Comparison of ENCODE assay signal across 29 mouse cellular contexts in the genomic region with DNA sequence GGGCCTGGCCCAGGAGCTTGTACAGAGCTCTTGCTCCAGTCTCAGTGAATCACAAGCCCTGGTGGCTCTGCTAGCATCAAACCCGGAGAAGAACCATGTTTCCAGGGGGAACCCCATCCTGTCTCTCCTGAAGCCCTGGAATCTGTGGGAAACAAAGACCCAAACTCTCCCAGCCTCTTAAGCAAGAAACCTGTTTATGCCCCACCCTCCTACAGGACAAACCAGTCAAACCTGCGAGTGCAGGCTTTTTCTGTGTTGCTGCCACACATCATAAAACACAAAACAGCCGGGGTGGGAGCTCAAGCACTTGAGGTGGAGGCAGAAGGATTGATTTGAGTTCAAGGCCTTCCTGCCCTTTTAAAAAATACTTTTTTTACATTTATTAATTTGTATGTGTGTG. TPM values are rescaled to one million over a fixed set of nuclear protein-coding genes. Genes with fewer than 3 reads are reported as not detected.
DNase-seq lines count a peak whose midpoint lies in the region; ATAC-seq and TF ChIP-seq lines count a peak whose summit lies in the region.
"Had no signal": no experiment of that assay in that cellular context is flagged by ENCODE, and none has a peak within 500 bp of the region (broad histone marks: within the 10 kb centered on the region; RNA-seq: fewer than 3 reads in every experiment).

No protein-coding gene starts in this region.

- H3K4me3 ChIP-seq in kidney, adult 2 months (ENCODE audit: insufficient read depth, low read depth, low read length), result no peak overlapping the region
- H3K4me3 ChIP-seq in limb, embryonic 14.5 days (replicated peaks; ENCODE audit: low read length), result no peak overlapping the region
- H3K4me3 ChIP-seq in limb, embryonic 10.5 days, result no peak overlapping the region
- H3K4me3 ChIP-seq in heart, embryonic 12.5 days, result no peak overlapping the region
- H3K4me3 ChIP-seq in midbrain, embryonic 14.5 days (replicated peaks; ENCODE audit: low read depth, low read length), result no peak overlapping the region
- H3K4me3 ChIP-seq: hindbrain, embryonic 13.5 days; megakaryocyte, embryonic 14.5 days; midbrain, embryonic 12.5 days; neural tube, embryonic 13.5 days had no signal

- no peaks in the 10 kb centered on the region for H3K9me3 ChIP-seq in limb, embryonic 14.5 days (ENCODE audit: control insufficient read depth, low read length)
- no peaks in the 10 kb centered on the region for H3K9me3 ChIP-seq in limb, embryonic 10.5 days (replicated peaks)
- H3K9me3 ChIP-seq in heart, embryonic 12.5 days (replicated peaks), result no peaks in the 10 kb centered on the region
- H3K9me3 ChIP-seq in midbrain, embryonic 14.5 days (ENCODE audit: control insufficient read depth, low read length), result no peaks in the 10 kb centered on the region
- H3K9me3 ChIP-seq: G1E; hindbrain, embryonic 13.5 days; midbrain, embryonic 12.5 days; neural tube, embryonic 13.5 days had no signal

- no peak for TF ChIP-seq CTCF in kidney, adult 2 months (conservative IDR thresholded peaks at IDR 0.05; ENCODE audit: insufficient read depth, insufficient read length, low read depth, low read length)

- WGBS in kidney, adult 2 months, result 47% methylated on average over 3 of the region's 3 CpGs
- 44% methylated on average over 3 of the region's 3 CpGs for WGBS in limb, embryonic 14.5 days
- WGBS in limb, embryonic 10.5 days, result 72% methylated on average over 3 of the region's 3 CpGs
- WGBS in heart, embryonic 12.5 days, result 64% methylated on average over 3 of the region's 3 CpGs
- WGBS in midbrain, embryonic 14.5 days, result 78% methylated on average over 3 of the region's 3 CpGs

- DNase-seq in kidney, adult 2 months, result peak; percentile 12
- no peak for DNase-seq in kidney, postnatal 36 days
- DNase-seq in limb, embryonic 14.5 days (ENCODE audit: low spot score), result peak; percentile 43
- no peak for DNase-seq in limb, embryonic 10.5 days (ENCODE audit: low spot score)
- DNase-seq in urinary bladder, postnatal 36 days (ENCODE audit: low spot score in 2 of 2), result peak; percentile 20 to 35
- no peak for DNase-seq in urinary bladder, postnatal 25 days (ENCODE audit: low spot score)
- DNase-seq in midbrain, embryonic 14.5 days, result no peak
- DNase-seq: adrenal gland, postnatal 10 days; cerebellum, adult 11 months; cerebellum, adult 9-11 months; embryo, embryonic 11 days; gastrocnemius, postnatal 25 days; heart, adult 18-20 months; heart, postnatal 4 days; kidney, postnatal 4 days; liver; lung, embryonic 14.5 days; lung, postnatal 4 days had no signal

- H3K27me3 ChIP-seq in kidney, adult 2 months (replicated peaks; ENCODE audit: control insufficient read depth, insufficient read depth, low read length), result no peaks in the 10 kb centered on the region
- no peaks in the 10 kb centered on the region for H3K27me3 ChIP-seq in limb, embryonic 14.5 days (ENCODE audit: control insufficient read depth, insufficient read depth, low read length)
- no peaks in the 10 kb centered on the region for H3K27me3 ChIP-seq in limb, embryonic 10.5 days (ENCODE audit: low read depth, poor library complexity, severe bottlenecking)
- peaks cover 6% of the 10 kb centered on the region for H3K27me3 ChIP-seq in heart, embryonic 12.5 days (replicated peaks)
- H3K27me3 ChIP-seq in midbrain, embryonic 14.5 days (ENCODE audit: control insufficient read depth, insufficient read depth, low read length), result no peaks in the 10 kb centered on the region
- H3K27me3 ChIP-seq: hindbrain, embryonic 13.5 days; neural tube, embryonic 13.5 days had no signal

- TF ChIP-seq POLR2A in kidney, adult 2 months (IDR thresholded peaks at IDR 0.05; ENCODE audit: low read depth, low read length), result no peak
- TF ChIP-seq POLR2A in limb, embryonic 14.5 days (IDR thresholded peaks at IDR 0.05; ENCODE audit: borderline replicate concordance, extremely low read depth, insufficient read depth, insufficient read length), result no peak

- H3K36me3 ChIP-seq in kidney, adult 2 months (ENCODE audit: control insufficient read depth, insufficient read depth, low read length), result no peaks in the 10 kb centered on the region
- H3K36me3 ChIP-seq in limb, embryonic 14.5 days (ENCODE audit: control insufficient read depth, insufficient read depth, low read length), result no peaks in the 10 kb centered on the region
- H3K36me3 ChIP-seq in limb, embryonic 10.5 days, result no peaks in the 10 kb centered on the region
- H3K36me3 ChIP-seq in heart, embryonic 12.5 days, result no peaks in the 10 kb centered on the region
- no peaks in the 10 kb centered on the region for H3K36me3 ChIP-seq in midbrain, embryonic 14.5 days (ENCODE audit: control insufficient read depth, insufficient read depth, low read length)
- H3K36me3 ChIP-seq: G1E; hindbrain, embryonic 13.5 days; midbrain, embryonic 12.5 days; neural tube, embryonic 13.5 days had no signal

- H3K9ac ChIP-seq in limb, embryonic 14.5 days (ENCODE audit: low read depth, low read length, severe bottlenecking), result no peak overlapping the region
- H3K9ac ChIP-seq in heart, embryonic 12.5 days, result no peak overlapping the region
- H3K9ac ChIP-seq in midbrain, embryonic 14.5 days (replicated peaks; ENCODE audit: low read length), result no peak overlapping the region
- H3K9ac ChIP-seq: hindbrain, embryonic 13.5 days; liver, embryonic 14.5 days; lung, embryonic 14.5 days; midbrain, embryonic 12.5 days; neural tube, embryonic 13.5 days had no signal

- H3K4me2 ChIP-seq in limb, embryonic 14.5 days (replicated peaks; ENCODE audit: low read depth, low read length, severe bottlenecking), result no peak overlapping the region
- no peak overlapping the region for H3K4me2 ChIP-seq in heart, embryonic 12.5 days
- no peak overlapping the region for H3K4me2 ChIP-seq in midbrain, embryonic 14.5 days (ENCODE audit: low read length)
- H3K4me2 ChIP-seq: heart, embryonic 11.5 days; hindbrain, embryonic 13.5 days; lung, embryonic 14.5 days; midbrain, embryonic 12.5 days; neural tube, embryonic 13.5 days had no signal

- no peak for ATAC-seq in limb, embryonic 14.5 days (ENCODE audit: low FRiP score, low read depth)
- ATAC-seq in heart, embryonic 12.5 days (ENCODE audit: insufficient number of reproducible peaks, low FRiP score), result no peak
- no peak for ATAC-seq in midbrain, embryonic 14.5 days (ENCODE audit: low FRiP score, low TSS enrichment)
- ATAC-seq: forebrain, embryonic 14.5 days; intestine, embryonic 16.5 days had no signal

- no peaks in the 10 kb centered on the region for H3K4me1 ChIP-seq in kidney, adult 2 months (ENCODE audit: control insufficient read depth, insufficient read depth, low read length)
- no peaks in the 10 kb centered on the region for H3K4me1 ChIP-seq in limb, embryonic 14.5 days (ENCODE audit: control insufficient read depth, insufficient read depth, low read length)
- no peaks in the 10 kb centered on the region for H3K4me1 ChIP-seq in limb, embryonic 10.5 days
- no peaks in the 10 kb centered on the region for H3K4me1 ChIP-seq in heart, embryonic 12.5 days (replicated peaks)
- H3K4me1 ChIP-seq in midbrain, embryonic 14.5 days (ENCODE audit: control insufficient read depth, insufficient read depth, low read length), result no peaks in the 10 kb centered on the region
- H3K4me1 ChIP-seq: hindbrain, embryonic 13.5 days; megakaryocyte, embryonic 14.5 days; midbrain, embryonic 12.5 days; neural tube, embryonic 13.5 days had no signal

- no peak overlapping the region; the same call in 1 of the 2 replicates for H3K27ac ChIP-seq in kidney, adult 2 months (ENCODE audit: insufficient read depth, low read depth, low read length)
- H3K27ac ChIP-seq in limb, embryonic 14.5 days (replicated peaks; ENCODE audit: low read depth, low read length), result no peak overlapping the region
- no peak overlapping the region for H3K27ac ChIP-seq in limb, embryonic 10.5 days
- no peak overlapping the region for H3K27ac ChIP-seq in heart, embryonic 12.5 days (ENCODE audit: poor library complexity, severe bottlenecking)
- H3K27ac ChIP-seq in midbrain, embryonic 14.5 days (replicated peaks; ENCODE audit: low read depth, low read length), result no peak overlapping the region
- H3K27ac ChIP-seq: hindbrain, embryonic 13.5 days; liver, embryonic 14.5 days; midbrain, embryonic 12.5 days; neural tube, embryonic 13.5 days had no signal

RNA-seq across cellular contexts. Expression of a gene that starts 7.8 kb away (rescaled TPM):
- 94.4 and 106 TPM in 2 replicates for polyA plus RNA-seq in kidney, adult 2 months (2012; rRNA removed)
- 10.5 and 11.0 TPM in 2 replicates for polyA plus RNA-seq in limb, embryonic 14.5 days (2012; rRNA removed)
- polyA plus RNA-seq in limb, embryonic 14.5 days (2014; fragmentation: Nextera tagmentation; extraction: Ambion mirVana), result 17.0 and 17.2 TPM in 2 replicates
- polyA plus RNA-seq in limb, embryonic 10.5 days (2016; fragmentation: Nextera tagmentation; extraction: Ambion mirVana), result 0.18 and 0.34 TPM in 2 replicates
- 0.19 TPM in 1 of 2 replicates, not detected in the other for polyA plus RNA-seq in heart, embryonic 12.5 days (2016; fragmentation: Nextera tagmentation; extraction: Ambion mirVana)
- 0.21 and 0.22 TPM in 2 replicates for polyA plus RNA-seq in midbrain, embryonic 14.5 days (2014; fragmentation: Nextera tagmentation; extraction: Ambion mirVana)
- polyA plus RNA-seq: G1E; heart, postnatal 0 days; lung, embryonic 14.5 days; midbrain, embryonic 12.5 days had no signal

RNA-seq across cellular contexts. Expression of a gene that starts 24.7 kb away (rescaled TPM):
- 0.22 and 0.23 TPM in 2 replicates for polyA plus RNA-seq in kidney, adult 2 months (2012; rRNA removed)
- polyA plus RNA-seq in limb, embryonic 14.5 days (2012; rRNA removed), result 0.77 TPM in 1 of 2 replicates, not detected in the other
- polyA plus RNA-seq in limb, embryonic 14.5 days (2014; fragmentation: Nextera tagmentation; extraction: Ambion mirVana), result 0.65 and 5.4 TPM in 2 replicates
- 0.26 TPM in 1 of 2 replicates, not detected in the other for polyA plus RNA-seq in limb, embryonic 10.5 days (2016; fragmentation: Nextera tagmentation; extraction: Ambion mirVana)
- not detected in 2 replicates for polyA plus RNA-seq in heart, embryonic 12.5 days (2016; fragmentation: Nextera tagmentation; extraction: Ambion mirVana)
- polyA plus RNA-seq in midbrain, embryonic 14.5 days (2014; fragmentation: Nextera tagmentation; extraction: Ambion mirVana), result not detected in 2 replicates
- polyA plus RNA-seq: G1E; heart, postnatal 0 days; intestine, embryonic 16.5 days; liver, embryonic 14.5 days; lung, embryonic 14.5 days; midbrain, embryonic 12.5 days had no signal

RNA-seq across cellular contexts. Expression of a gene that starts 34.5 kb away (rescaled TPM):
- polyA plus RNA-seq in kidney, adult 2 months (2012; rRNA removed), result 5.7 and 8.0 TPM in 2 replicates
- 4.3 and 8.6 TPM in 2 replicates for polyA plus RNA-seq in limb, embryonic 14.5 days (2012; rRNA removed)
- polyA plus RNA-seq in limb, embryonic 14.5 days (2014; fragmentation: Nextera tagmentation; extraction: Ambion mirVana), result 9.4 and 14.3 TPM in 2 replicates
- 14.0 and 15.4 TPM in 2 replicates for polyA plus RNA-seq in limb, embryonic 10.5 days (2016; fragmentation: Nextera tagmentation; extraction: Ambion mirVana)
- polyA plus RNA-seq in heart, embryonic 12.5 days (2016; fragmentation: Nextera tagmentation; extraction: Ambion mirVana), result 12.7 and 15.0 TPM in 2 replicates
- 8.0 and 8.1 TPM in 2 replicates for polyA plus RNA-seq in midbrain, embryonic 14.5 days (2014; fragmentation: Nextera tagmentation; extraction: Ambion mirVana)

RNA-seq across cellular contexts. Expression of a gene that starts 34.6 kb away (rescaled TPM):
- polyA plus RNA-seq in kidney, adult 2 months (2012; rRNA removed), result 132 and 157 TPM in 2 replicates
- 285 and 326 TPM in 2 replicates for polyA plus RNA-seq in limb, embryonic 14.5 days (2012; rRNA removed)
- 476 and 516 TPM in 2 replicates for polyA plus RNA-seq in limb, embryonic 14.5 days (2014; fragmentation: Nextera tagmentation; extraction: Ambion mirVana)
- 834 and 987 TPM in 2 replicates for polyA plus RNA-seq in limb, embryonic 10.5 days (2016; fragmentation: Nextera tagmentation; extraction: Ambion mirVana)
- polyA plus RNA-seq in heart, embryonic 12.5 days (2016; fragmentation: Nextera tagmentation; extraction: Ambion mirVana), result 426 and 439 TPM in 2 replicates
- polyA plus RNA-seq in midbrain, embryonic 14.5 days (2014; fragmentation: Nextera tagmentation; extraction: Ambion mirVana), result 444 and 493 TPM in 2 replicates

Comparison
In these comparisons a context has a peak if more than half of its experiments do, and no peak if none do; other contexts are left out.
1. DNase-seq: peak in kidney, adult 2 months (single experiment), limb, embryonic 14.5 days (single experiment) and urinary bladder, postnatal 36 days (2 of 2); none in kidney, postnatal 36 days (0 of 2), limb, embryonic 10.5 days (single experiment), urinary bladder, postnatal 25 days (single experiment) and midbrain, embryonic 14.5 days (single experiment).